Mouse (Mus musculus) limb, embryonic 12.5 days (tissue): ENCODE measurements around the gene Sdc1. TPM values are rescaled to one million over a fixed set of nuclear protein-coding genes. Genes with fewer than 3 reads are reported as not detected.

ENCODE experiments used
- ATAC-seq: fragments of 200-750 bp; cut with Nextera tagmentation; 2 replicates; pipeline ENCODE4 v1.8.0; 2017; ENCODE audit warnings: low read depth, moderate TSS enrichment; ENCODE audit not compliant: insufficient number of reproducible peaks, insufficient read depth, low FRiP score, low TSS enrichment
- H3K27ac ChIP-seq: fragments of 300-500 bp; sonication (generic); 2 replicates; pipeline ENCODE4 v1.5.1; 2016; ENCODE audit warnings: mild to moderate bottlenecking, moderate library complexity
- H3K27me3 ChIP-seq: fragments of 300-500 bp; sonication (generic); 2 replicates; pipeline ENCODE4 v1.6.1; 2016; ENCODE audit warnings: mild to moderate bottlenecking, moderate library complexity
- H3K36me3 ChIP-seq: fragments of 300-500 bp; sonication (generic); 2 replicates; pipeline ENCODE4 v1.6.1; 2016; ENCODE audit warnings: mild to moderate bottlenecking, moderate library complexity
- H3K4me1 ChIP-seq: fragments of 300-500 bp; sonication (generic); replicated peaks from 2 replicates; pipeline ENCODE4 v1.6.1; 2016
- H3K4me2 ChIP-seq: fragments of 300-500 bp; sonication (generic); 2 replicates; pipeline ENCODE4 v1.6.1; 2016; ENCODE audit warnings: mild to moderate bottlenecking, moderate library complexity
- H3K4me3 ChIP-seq: fragments of 300-500 bp; sonication (generic); replicated peaks from 2 replicates; pipeline ENCODE4 v1.5.1; 2016; ENCODE audit warnings: mild to moderate bottlenecking
- H3K9ac ChIP-seq: fragments of 300-500 bp; sonication (generic); replicated peaks from 2 replicates; pipeline ENCODE4 v1.6.1; 2016; ENCODE audit warnings: mild to moderate bottlenecking, moderate library complexity
- H3K9me3 ChIP-seq: fragments of 300-500 bp; sonication (generic); 2 replicates; pipeline ENCODE4 v1.6.1; 2016; ENCODE audit warnings: mild to moderate bottlenecking, moderate library complexity
- whole genome bisulfite sequencing: fragments of 180-500 bp; shearing (Covaris S2); methylation state at CpG from one replicate; pipeline ENCODE4 v1.1.7; 2016; 5-methylcytosine and 5-hydroxymethylcytosine counted together
- polyA plus RNA-seq: library from polyadenylated mRNA; unstranded; fragments of >200 nt; fragmentation: Nextera tagmentation; extraction: Ambion mirVana; gene quantifications from 2 replicates; pipeline ENCODE4 v1.2.1, GENCODE M21; 2016

The Sdc1 gene
- polyA plus RNA-seq, 1 experiment from 2014 or later: 262 TPM

DNA sequence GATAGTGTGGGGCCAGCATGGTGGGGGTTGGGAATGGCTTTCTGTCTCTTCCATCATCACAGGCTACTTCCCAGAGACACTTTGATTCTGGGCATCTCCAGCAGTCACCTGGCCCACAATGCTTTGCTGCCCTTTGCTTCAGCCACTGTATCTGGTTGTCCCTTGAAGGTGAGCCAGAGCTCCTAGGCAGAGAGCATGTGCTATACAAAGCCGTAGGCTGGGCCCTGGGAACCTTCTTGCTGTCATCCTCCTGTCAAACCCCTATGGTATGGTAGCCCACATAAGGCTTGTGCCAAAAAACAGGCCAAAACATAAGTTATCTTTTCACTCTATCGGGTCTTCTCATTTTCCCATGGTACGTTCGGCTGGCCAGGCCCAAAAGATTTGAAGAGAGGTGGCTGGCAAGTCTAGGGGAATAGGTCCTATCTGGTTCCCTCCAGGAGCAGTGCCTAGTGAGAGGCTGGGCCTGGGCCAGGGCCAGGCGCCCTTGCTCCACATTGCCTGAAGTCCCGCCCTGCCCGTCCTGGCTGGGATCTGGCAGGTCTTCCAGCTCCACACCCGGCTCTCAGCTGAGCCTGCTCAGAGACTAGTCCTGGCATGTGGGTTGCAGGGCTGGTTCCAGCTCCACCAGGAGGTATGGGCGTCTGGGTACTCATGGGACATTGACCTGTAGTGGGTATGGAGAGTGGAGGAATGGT is 10.7 kb downstream of the Sdc1 start:
- WGBS: 72% methylated on average over 9 of the region's 9 CpGs
- no peak for ATAC-seq

DNA sequence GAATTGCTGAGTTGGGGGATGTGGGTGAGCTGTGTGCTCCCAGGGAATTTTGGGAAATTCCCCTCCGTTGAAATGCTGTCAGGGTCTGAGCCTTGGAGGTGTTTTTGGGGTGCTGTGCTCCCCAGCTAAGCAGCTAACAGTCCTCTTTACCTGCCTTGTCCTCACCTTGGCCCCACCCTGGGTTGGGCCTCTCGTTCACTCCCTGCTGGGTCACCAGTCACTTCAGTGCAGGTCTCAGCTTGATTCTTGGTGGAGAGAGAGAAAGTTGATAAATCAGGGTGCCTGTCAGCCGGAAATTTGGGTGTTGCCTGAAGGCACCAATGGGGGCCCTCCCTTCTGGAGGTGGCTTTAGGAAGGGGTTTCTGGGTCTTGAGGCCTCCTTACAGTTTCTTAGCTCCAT is 11.4 kb downstream of the Sdc1 start:
- Histone ChIP-seq H3K4me1 (peaks cover 97% of the 10 kb centered on the region), H3K9ac (no peak overlapping the region), H3K27me3 (no peaks in the 10 kb centered on the region), H3K36me3 (peaks cover 44% of the 10 kb centered on the region; the same call in 1 of the 2 replicates), H3K9me3 (no peaks in the 10 kb centered on the region), H3K27ac (peak overlapping the region; percentile 12; the same call in 1 of the 2 replicates), H3K4me2 (no peak overlapping the region), H3K4me3 (no peak overlapping the region)
- ATAC-seq: no peak
- 80% methylated on average over 3 of the region's 3 CpGs for whole genome bisulfite sequencing

More for the DNA sequence above, 10.7 kb downstream of the Sdc1 start:
- H3K27ac ChIP-seq: no peak overlapping the region
- H3K4me3 ChIP-seq: no peak overlapping the region
- no peak overlapping the region for H3K4me2 ChIP-seq
- no peaks in the 10 kb centered on the region for H3K27me3 ChIP-seq
- peaks cover 97% of the 10 kb centered on the region for H3K4me1 ChIP-seq
- H3K36me3 ChIP-seq: peaks cover 41% of the 10 kb centered on the region; the same call in 1 of the 2 replicates
- H3K9me3 ChIP-seq: no peaks in the 10 kb centered on the region
- no peak overlapping the region for H3K9ac ChIP-seq

DNA sequence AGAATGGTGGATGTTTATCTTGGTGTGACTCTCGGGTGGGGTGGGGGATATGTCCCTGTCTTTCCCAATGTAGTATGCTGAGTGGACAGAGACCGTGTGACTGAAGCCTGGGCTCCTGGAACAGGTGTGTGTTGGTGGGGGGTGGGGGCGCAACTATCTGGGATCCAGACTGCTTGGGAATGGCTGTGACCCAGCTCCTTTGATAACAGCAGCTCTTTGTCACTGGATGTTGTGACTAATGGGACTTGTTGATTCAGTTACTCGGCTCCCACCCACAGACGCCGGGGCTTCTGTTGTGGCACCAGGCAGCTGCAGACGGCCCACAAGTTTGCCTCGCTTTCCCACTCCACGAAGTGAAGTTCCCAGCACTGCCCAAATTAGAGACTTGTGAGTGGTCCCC is 13.1 kb downstream of the Sdc1 start:
- Histone ChIP-seq H3K9ac (0 out of 2 replicates have a peak overlapping the region, but pooled peaks have one; percentile 18), H3K4me2 (no peak overlapping the region), H3K9me3 (no peaks in the 10 kb centered on the region), H3K36me3 (peaks cover 48% of the 10 kb centered on the region), H3K4me3 (no peak overlapping the region), H3K27me3 (no peaks in the 10 kb centered on the region), H3K4me1 (peaks cover 85% of the 10 kb centered on the region), H3K27ac (no peak overlapping the region)
- 73% methylated on average over 9 of the region's 9 CpGs for WGBS
- no peak for ATAC-seq

DNA sequence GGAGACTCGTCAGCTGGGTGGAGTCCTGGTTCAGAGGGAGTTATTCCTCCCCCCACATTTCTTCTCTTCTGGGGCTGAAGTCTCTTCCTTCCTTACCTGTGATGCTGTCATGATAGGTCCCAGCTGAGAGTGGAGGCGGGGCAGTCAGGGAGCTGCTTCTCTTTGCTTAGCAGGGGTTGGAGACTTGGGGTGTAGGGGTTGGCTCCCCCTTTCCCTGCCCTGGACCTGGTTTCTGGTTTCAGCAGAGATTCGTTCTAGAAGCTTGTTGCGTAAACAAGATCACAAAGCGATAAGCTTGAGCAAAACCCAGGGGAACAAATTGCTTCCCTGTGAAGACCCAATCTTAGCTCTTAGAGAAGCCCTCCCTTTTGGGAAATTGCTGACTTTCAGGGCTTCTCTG is 15.4 kb downstream of the Sdc1 start:
- Histone ChIP-seq H3K4me3 (no peak overlapping the region), H3K27ac (0 out of 2 replicates have a peak overlapping the region, but pooled peaks have one; percentile 20), H3K4me1 (peaks cover 63% of the 10 kb centered on the region), H3K4me2 (no peak overlapping the region), H3K9me3 (no peaks in the 10 kb centered on the region), H3K27me3 (no peaks in the 10 kb centered on the region), H3K9ac (no peak overlapping the region), H3K36me3 (peaks cover 62% of the 10 kb centered on the region)
- 65% methylated on average over 5 of the region's 5 CpGs for WGBS
- no peak for ATAC-seq

DNA sequence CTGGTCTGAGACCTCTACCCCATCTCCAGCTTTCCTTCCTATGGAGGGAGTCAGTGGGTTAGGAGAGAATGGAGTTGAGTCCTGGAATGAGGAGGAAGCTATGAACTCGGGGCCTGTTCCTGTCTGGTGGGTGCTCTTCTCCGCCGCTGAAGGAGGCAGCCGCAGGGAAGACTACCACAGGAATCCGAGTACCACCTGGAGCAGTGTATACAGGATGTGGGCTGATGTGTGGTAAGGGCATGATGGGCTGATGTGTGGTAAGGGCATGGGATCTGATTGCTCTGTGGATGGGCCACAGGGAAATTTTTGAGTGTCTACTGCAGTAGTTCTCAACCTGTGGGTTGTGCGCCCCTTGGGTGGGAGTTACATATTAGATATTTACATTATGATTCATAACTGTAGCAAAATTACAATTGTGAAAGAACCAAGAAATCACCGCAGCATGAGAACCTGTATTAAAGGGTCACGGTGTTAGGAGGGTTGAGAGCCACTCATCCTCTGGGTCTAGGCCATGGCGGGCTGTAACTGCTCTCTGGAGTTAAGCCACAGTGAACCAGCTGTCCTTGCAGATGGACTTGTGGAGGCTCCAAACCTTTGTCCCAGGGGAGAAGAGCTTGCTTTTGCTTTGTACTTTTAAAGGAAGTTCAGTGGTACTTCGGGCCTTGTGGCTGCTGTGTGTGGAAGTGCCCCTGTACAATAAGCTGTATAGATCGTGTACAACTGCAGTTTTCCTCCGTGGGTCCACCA is 16.0 kb downstream of the Sdc1 start:
- H3K27ac ChIP-seq: 0 out of 2 replicates have a peak overlapping the region, but pooled peaks have one; percentile 20
- no peaks in the 10 kb centered on the region for H3K27me3 ChIP-seq
- H3K4me1 ChIP-seq: peaks cover 56% of the 10 kb centered on the region

DNA sequence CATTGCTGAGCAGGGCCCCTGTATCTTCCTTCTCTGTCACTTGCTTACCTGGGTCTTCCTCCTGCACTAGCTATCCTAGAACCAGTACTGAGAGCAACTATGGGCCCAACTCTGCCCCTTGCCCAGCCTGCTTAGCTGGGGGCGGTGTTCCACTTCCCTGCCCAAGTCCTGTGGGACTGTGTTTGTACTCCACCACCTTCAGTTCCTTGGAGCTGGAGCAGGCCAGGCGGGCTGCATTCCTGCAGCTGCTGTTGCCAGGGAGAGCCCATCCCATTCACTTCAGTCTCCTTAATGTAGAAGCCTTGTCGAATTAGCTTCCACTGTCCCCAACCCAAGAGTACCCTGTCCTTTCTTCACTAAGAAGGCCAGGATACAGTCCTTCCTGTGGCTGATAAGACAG is 17.3 kb downstream of the Sdc1 start:
- WGBS: 85% methylated on average over 3 of the region's 3 CpGs
- H3K4me1 ChIP-seq: peaks cover 43% of the 10 kb centered on the region
- 0 out of 2 replicates have a peak overlapping the region, but pooled peaks have one; percentile 29 for H3K27ac ChIP-seq
- H3K36me3 ChIP-seq: peaks cover 78% of the 10 kb centered on the region
- H3K4me2 ChIP-seq: no peak overlapping the region
- H3K27me3 ChIP-seq: no peaks in the 10 kb centered on the region
- H3K9me3 ChIP-seq: no peaks in the 10 kb centered on the region
- no peak for ATAC-seq
- H3K4me3 ChIP-seq: no peak overlapping the region
- no peak overlapping the region for H3K9ac ChIP-seq

More for the DNA sequence above, 16.0 kb downstream of the Sdc1 start:
- ATAC-seq: no peak
- Histone ChIP-seq H3K9me3 (no peaks in the 10 kb centered on the region), H3K36me3 (peaks cover 69% of the 10 kb centered on the region), H3K9ac (no peak overlapping the region), H3K4me3 (no peak overlapping the region), H3K4me2 (no peak overlapping the region)
- 88% methylated on average over 12 of the region's 12 CpGs for WGBS

DNA sequence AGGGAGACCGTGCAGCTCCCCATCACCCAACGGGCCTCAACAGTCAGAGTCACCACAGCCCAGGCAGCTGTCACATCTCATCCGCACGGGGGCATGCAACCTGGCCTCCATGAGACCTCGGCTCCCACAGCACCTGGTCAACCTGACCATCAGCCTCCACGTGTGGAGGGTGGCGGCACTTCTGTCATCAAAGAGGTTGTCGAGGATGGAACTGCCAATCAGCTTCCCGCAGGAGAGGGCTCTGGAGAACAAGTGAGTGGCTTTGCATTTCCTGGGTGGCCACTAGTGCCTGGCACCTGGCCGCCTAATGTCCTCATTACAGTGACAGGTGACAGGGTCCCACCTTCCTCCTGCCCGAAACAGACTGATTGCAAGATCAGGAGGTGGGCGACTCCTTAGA is 19.5 kb downstream of the Sdc1 start:
- Histone ChIP-seq H3K36me3 (peaks cover 88% of the 10 kb centered on the region), H3K9ac (no peak overlapping the region), H3K4me2 (no peak overlapping the region), H3K4me1 (peaks cover 22% of the 10 kb centered on the region), H3K9me3 (peaks cover 10% of the 10 kb centered on the region), H3K27me3 (no peaks in the 10 kb centered on the region), H3K27ac (no peak overlapping the region), H3K4me3 (no peak overlapping the region)
- ATAC-seq: no peak
- WGBS: 92% methylated on average over 12 of the region's 12 CpGs

DNA sequence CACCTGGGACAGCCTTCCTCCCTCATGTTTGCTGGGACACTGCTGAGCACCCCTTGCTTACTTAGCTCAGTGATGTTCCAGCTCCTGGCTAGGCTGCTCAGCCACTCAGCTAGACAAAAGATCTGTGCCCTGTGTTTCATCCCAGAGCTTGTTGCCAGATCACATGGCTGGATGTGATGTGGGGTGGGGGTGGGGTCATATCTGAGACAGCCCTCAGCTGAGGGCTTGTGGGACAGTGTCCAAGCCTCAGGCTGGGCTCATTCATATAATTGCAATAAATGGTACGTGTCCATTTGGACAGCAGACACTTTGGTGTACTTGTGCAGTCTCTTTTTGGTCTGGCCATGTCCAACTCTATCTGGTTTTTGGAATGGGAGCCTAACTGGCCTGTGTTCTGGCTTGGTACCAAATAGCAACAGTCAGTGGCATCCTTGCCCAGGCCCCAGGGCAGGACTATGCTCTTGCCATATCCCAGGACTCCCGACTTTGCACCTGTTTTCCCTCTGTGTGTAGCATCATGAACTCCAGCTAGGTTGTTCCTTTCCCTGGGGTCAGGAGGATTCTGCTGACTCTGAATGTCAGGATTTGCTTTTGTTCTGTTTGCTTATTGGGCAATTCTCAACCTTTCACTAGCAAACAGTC is 22.4 kb downstream of the Sdc1 start:
- no peak overlapping the region for H3K4me3 ChIP-seq
- no peak overlapping the region for H3K9ac ChIP-seq
- no peak overlapping the region for H3K4me2 ChIP-seq
- ATAC-seq: no peak
- peaks cover 71% of the 10 kb centered on the region for H3K36me3 ChIP-seq
- no peaks in the 10 kb centered on the region for H3K27me3 ChIP-seq
- 93% methylated on average over 2 of the region's 2 CpGs for WGBS
- peaks cover 10% of the 10 kb centered on the region for H3K9me3 ChIP-seq
- no peak overlapping the region for H3K27ac ChIP-seq
- peaks cover 28% of the 10 kb centered on the region for H3K4me1 ChIP-seq

DNA sequence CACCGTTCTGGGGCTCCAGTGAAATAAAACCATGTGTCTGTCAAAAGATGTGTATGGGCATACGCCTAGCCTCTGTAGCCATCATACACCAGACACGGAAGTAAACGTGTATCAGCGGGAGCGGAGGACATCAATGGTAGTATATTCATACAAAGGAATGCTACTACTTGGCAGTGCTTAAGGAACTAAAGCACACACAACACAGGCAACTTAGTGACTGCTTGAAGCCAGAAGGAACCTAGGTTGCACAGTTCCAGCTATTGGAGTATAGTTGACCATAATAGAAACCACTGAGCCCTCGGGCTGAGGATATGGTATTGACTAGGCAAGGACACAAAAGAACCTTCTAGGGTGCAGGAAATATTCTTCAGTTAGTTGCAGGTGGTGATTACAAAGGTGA is 26.8 kb downstream of the Sdc1 start:
- whole genome bisulfite sequencing: 81% methylated on average over 7 of the region's 7 CpGs
- peaks cover 10% of the 10 kb centered on the region for H3K9me3 ChIP-seq

DNA sequence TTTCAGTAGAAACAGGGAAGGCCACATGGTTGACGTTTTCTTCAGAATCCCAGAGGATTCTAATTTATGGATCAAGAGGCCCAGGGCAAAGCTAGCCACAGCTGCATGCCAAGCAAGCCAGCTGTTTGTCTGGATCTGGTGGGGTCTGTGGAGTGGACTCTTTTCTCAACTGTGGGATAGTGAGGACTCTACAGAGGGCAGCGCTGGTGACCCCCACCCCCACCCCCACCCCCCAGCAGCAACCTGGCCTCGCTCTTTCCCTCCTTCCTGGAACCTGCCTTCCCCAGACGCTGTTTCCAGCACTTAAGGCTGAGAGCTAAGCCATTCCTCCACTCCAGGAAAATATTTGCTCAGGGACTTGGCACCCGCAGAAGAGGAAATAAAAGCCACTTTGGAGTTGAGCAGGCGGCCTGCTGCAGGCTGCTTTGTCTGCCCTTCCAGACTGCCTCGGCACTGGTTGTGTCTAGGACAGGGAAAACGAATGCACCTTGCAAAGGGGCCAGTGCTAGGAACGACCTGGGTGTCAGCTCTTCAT is 27.4 kb downstream of the Sdc1 start:
- Histone ChIP-seq H3K27me3 (no peaks in the 10 kb centered on the region), H3K4me3 (no peak overlapping the region), H3K4me1 (peaks cover 61% of the 10 kb centered on the region), H3K36me3 (peaks cover 21% of the 10 kb centered on the region), H3K9me3 (peaks cover 10% of the 10 kb centered on the region), H3K4me2 (peak overlapping the region; percentile 31), H3K27ac (peak overlapping the region; percentile 97), H3K9ac (0 out of 2 replicates have a peak overlapping the region, but pooled peaks have one; percentile 8)
- peak; percentile 48 for ATAC-seq
- WGBS: 13% methylated on average over 9 of the region's 9 CpGs

More for the DNA sequence above, 26.8 kb downstream of the Sdc1 start:
- Histone ChIP-seq H3K27ac (peak overlapping the region; percentile 97), H3K9ac (no peak overlapping the region), H3K4me3 (no peak overlapping the region), H3K4me2 (peak overlapping the region; percentile 10; the same call in 1 of the 2 replicates), H3K4me1 (peaks cover 55% of the 10 kb centered on the region), H3K36me3 (peaks cover 27% of the 10 kb centered on the region), H3K27me3 (no peaks in the 10 kb centered on the region)
- ATAC-seq: no peak
